ENCODE assay signal across 19 mouse cellular contexts in the genomic region with DNA sequence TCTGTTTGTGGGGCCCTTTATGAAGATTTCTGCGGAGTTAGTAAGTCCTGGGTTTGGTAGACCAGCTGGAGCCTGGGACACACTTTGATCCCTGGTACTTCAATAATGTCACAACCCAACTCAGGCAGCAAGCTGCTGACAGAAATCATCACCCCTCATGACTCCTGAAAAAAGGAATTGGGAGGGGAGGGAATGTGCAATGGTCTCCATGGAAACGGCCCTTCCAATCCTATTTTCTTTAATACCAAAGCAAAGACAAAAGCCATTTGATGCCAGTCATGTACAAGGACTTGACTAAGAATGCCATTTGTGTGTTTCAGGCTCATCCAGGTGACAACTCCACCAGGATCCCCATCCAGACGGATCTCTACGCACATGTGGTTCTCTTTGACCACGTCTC. TPM values are rescaled to one million over a fixed set of nuclear protein-coding genes. Genes with fewer than 3 reads are reported as not detected.
"Had no signal": no experiment of that assay in that cellular context is flagged by ENCODE, and none has a peak within 500 bp of the region (broad histone marks: within the 10 kb centered on the region; RNA-seq: fewer than 3 reads in every experiment).

No protein-coding gene starts in this region.

- DNase-seq: kidney, adult 11 months; kidney, adult 8-10 months; kidney, postnatal 10 days; kidney, postnatal 36 days; left cerebral cortex, postnatal 4 days; liver, postnatal 0 days; lung, embryonic 14.5 days; right cerebral cortex, postnatal 4 days; thymus, adult 2 months; thymus, postnatal 25 days had no signal

- H3K4me2 ChIP-seq: kidney, embryonic 15.5 days; limb, embryonic 12.5 days; limb, embryonic 15.5 days; liver, embryonic 11.5 days; lung, embryonic 14.5 days; midbrain, embryonic 12.5 days had no signal

- H3K9ac ChIP-seq: kidney, embryonic 15.5 days; limb, embryonic 12.5 days; limb, embryonic 15.5 days; liver, embryonic 14.5 days; liver, postnatal 0 days; lung, embryonic 14.5 days; midbrain, embryonic 12.5 days had no signal

- H3K9me3 ChIP-seq: kidney, embryonic 15.5 days; limb, embryonic 12.5 days; limb, embryonic 15.5 days; midbrain, embryonic 12.5 days had no signal

- ATAC-seq: liver, postnatal 0 days; lung, postnatal 0 days had no signal

- H3K27ac ChIP-seq: kidney, embryonic 15.5 days; limb, embryonic 12.5 days; limb, embryonic 15.5 days; liver, embryonic 14.5 days; midbrain, embryonic 12.5 days; stomach, postnatal 0 days had no signal

- H3K4me1 ChIP-seq: kidney, embryonic 15.5 days; limb, embryonic 12.5 days; limb, embryonic 15.5 days; megakaryocyte, embryonic 14.5 days had no signal

- H3K27me3 ChIP-seq: kidney, embryonic 15.5 days; limb, embryonic 12.5 days; limb, embryonic 15.5 days; megakaryocyte, embryonic 14.5 days; midbrain, embryonic 12.5 days had no signal

- H3K36me3 ChIP-seq: kidney, embryonic 15.5 days; limb, embryonic 12.5 days; limb, embryonic 15.5 days; midbrain, embryonic 12.5 days had no signal

- H3K4me3 ChIP-seq: kidney, embryonic 15.5 days; limb, embryonic 12.5 days; limb, embryonic 15.5 days; megakaryocyte, embryonic 14.5 days; midbrain, embryonic 12.5 days had no signal

RNA-seq across cellular contexts. Expression of gene Bmp3, which starts 52.7 kb away (rescaled TPM):
- polyA plus RNA-seq: liver, postnatal 0 days had no signal
